Mouse (Mus musculus) liver, postnatal 0 days (tissue): ENCODE results near the gene Ceacam16.

Experiments
- CTCF ChIP-seq: sonication (generic); IDR thresholded peaks from 2 replicates; pipeline ENCODE4 v1.5.1; 2016; ENCODE audit warnings: antibody characterized with exemption, low read depth
- EP300 ChIP-seq: IDR thresholded peaks from 2 replicates; pipeline ENCODE4 v1.6.1; 2016; ENCODE audit warnings: antibody characterized with exemption, low read depth, mild to moderate bottlenecking

- no peak for TF ChIP-seq CTCF
- TF ChIP-seq EP300, result no peak
These were observed 20.7 kb downstream of the Ceacam16 start for GRCm38 (mm10) chr7:19840371-19840770.
